Mouse (Mus musculus) neural tube, embryonic 12.5 days (tissue): ENCODE results near the gene Aktip. TPM values are rescaled to one million over a fixed set of nuclear protein-coding genes. Genes with fewer than 3 reads are reported as not detected.

ENCODE experiments used
- ATAC-seq: fragments of 200-750 bp; cut with Nextera tagmentation; 2 replicates; pipeline ENCODE4 v1.8.0; 2017; ENCODE audit warnings: low read depth, mild to moderate bottlenecking, moderate TSS enrichment, moderate library complexity; ENCODE audit not compliant: low FRiP score
- H3K27ac ChIP-seq: fragments of 300-500 bp; sonication (generic); 2 replicates; pipeline ENCODE4 v1.5.1; 2016
- H3K27me3 ChIP-seq: fragments of 300-500 bp; sonication (generic); replicated peaks from 2 replicates; pipeline ENCODE4 v1.6.1; 2016; ENCODE audit warnings: mild to moderate bottlenecking
- H3K36me3 ChIP-seq: fragments of 300-500 bp; sonication (generic); 2 replicates; pipeline ENCODE4 v1.6.1; 2016; ENCODE audit warnings: mild to moderate bottlenecking
- H3K4me1 ChIP-seq: fragments of 300-500 bp; sonication (generic); 2 replicates; pipeline ENCODE4 v1.6.1; 2016
- H3K4me2 ChIP-seq: fragments of 300-500 bp; sonication (generic); replicated peaks from 2 replicates; pipeline ENCODE4 v1.6.1; 2016; ENCODE audit warnings: mild to moderate bottlenecking
- H3K4me3 ChIP-seq: fragments of 300-500 bp; sonication (generic); 2 replicates; pipeline ENCODE4 v1.5.1; 2016
- H3K9ac ChIP-seq: fragments of 300-500 bp; sonication (generic); 2 replicates; pipeline ENCODE4 v1.6.1; 2016; ENCODE audit warnings: mild to moderate bottlenecking
- H3K9me3 ChIP-seq: fragments of 300-500 bp; sonication (generic); 2 replicates; pipeline ENCODE4 v1.6.1; 2016; ENCODE audit warnings: mild to moderate bottlenecking
- WGBS: fragments of 180-500 bp; shearing (Covaris S2); methylation state at CpG from one replicate; pipeline ENCODE4 v1.1.7; 2016; 5-methylcytosine and 5-hydroxymethylcytosine counted together
- polyA plus RNA-seq: library from polyadenylated mRNA; unstranded; fragments of >200 nt; fragmentation: Nextera tagmentation; extraction: Ambion mirVana; gene quantifications from 2 replicates; pipeline ENCODE4 v1.2.1, GENCODE M21; 2016

Aktip gene
- 81.4 and 86.6 TPM in 2 replicates for polyA plus RNA-seq

- H3K4me2 ChIP-seq, result no peak within 1 kb of the TSS
- H3K36me3 ChIP-seq, result no peaks in the 10 kb centered on the region
- 95% methylated on average over 7 of the region's 7 CpGs for WGBS
- no peak within 1 kb of the TSS for H3K9ac ChIP-seq
- H3K9me3 ChIP-seq, result no peaks in the 10 kb centered on the region
- H3K27me3 ChIP-seq, result no peaks in the 10 kb centered on the region
- H3K4me1 ChIP-seq, result no peaks in the 10 kb centered on the region
- no peak within 1 kb of the TSS for H3K27ac ChIP-seq
- no peak within 1 kb of the TSS for H3K4me3 ChIP-seq
- ATAC-seq, result no peak
These were observed at the start of gene Aktip for GRCm38 (mm10) chr8:91199876-91200275. Gene Aktip, minus strand, starts transcription at chr8:91199976.

GRCm38 (mm10) chr8:91245821-91246454, 46.2 kb upstream of the Aktip start:
- Histone ChIP-seq H3K9ac (no peak overlapping the region), H3K36me3 (peaks cover 2% of the 10 kb centered on the region; the same call in 1 of the 2 replicates), H3K27ac (no peak overlapping the region), H3K4me3 (no peak overlapping the region), H3K27me3 (no peaks in the 10 kb centered on the region), H3K4me2 (no peak overlapping the region), H3K4me1 (no peaks in the 10 kb centered on the region), H3K9me3 (no peaks in the 10 kb centered on the region)
- no peak for ATAC-seq
- 76% methylated on average over 4 of the region's 4 CpGs for WGBS

GRCm38 (mm10) chr8:91242721-91243120, 42.9 kb upstream of the Aktip start:
- 55% methylated on average over 1 of the region's 1 CpGs for WGBS
- ATAC-seq, result no peak
- Histone ChIP-seq H3K9me3 (no peaks in the 10 kb centered on the region), H3K36me3 (no peaks in the 10 kb centered on the region), H3K4me2 (no peak overlapping the region), H3K4me3 (no peak overlapping the region), H3K4me1 (no peaks in the 10 kb centered on the region), H3K27me3 (no peaks in the 10 kb centered on the region), H3K27ac (no peak overlapping the region), H3K9ac (no peak overlapping the region)

- Histone ChIP-seq H3K4me1 (no peaks in the 10 kb centered on the region), H3K4me3 (no peak overlapping the region), H3K4me2 (no peak overlapping the region), H3K9me3 (no peaks in the 10 kb centered on the region), H3K27ac (no peak overlapping the region), H3K9ac (no peak overlapping the region), H3K27me3 (no peaks in the 10 kb centered on the region), H3K36me3 (no peaks in the 10 kb centered on the region)
- ATAC-seq, result no peak
- 86% methylated on average over 8 of the region's 8 CpGs for WGBS
These were observed 42.2 kb upstream of the Aktip start for GRCm38 (mm10) chr8:91241873-91242519.

- H3K27me3 ChIP-seq, result no peaks in the 10 kb centered on the region
- no peaks in the 10 kb centered on the region for H3K36me3 ChIP-seq
- WGBS, result 63% methylated on average over 5 of the region's 5 CpGs
- H3K27ac ChIP-seq, result no peak overlapping the region
- ATAC-seq, result no peak
- H3K9ac ChIP-seq, result no peak overlapping the region
- H3K4me3 ChIP-seq, result no peak overlapping the region
- no peak overlapping the region for H3K4me2 ChIP-seq
- no peaks in the 10 kb centered on the region for H3K9me3 ChIP-seq
- H3K4me1 ChIP-seq, result no peaks in the 10 kb centered on the region
These were observed 41.6 kb upstream of the Aktip start for GRCm38 (mm10) chr8:91241371-91241770.

GRCm38 (mm10) chr8:91237191-91237590, 37.4 kb upstream of the Aktip start:
- no peaks in the 10 kb centered on the region; the same call in 1 of the 2 replicates for H3K4me1 ChIP-seq
- no peaks in the 10 kb centered on the region for H3K9me3 ChIP-seq
- H3K9ac ChIP-seq, result no peak overlapping the region
- H3K4me3 ChIP-seq, result no peak overlapping the region
- H3K4me2 ChIP-seq, result no peak overlapping the region
- H3K27me3 ChIP-seq, result no peaks in the 10 kb centered on the region
- H3K36me3 ChIP-seq, result no peaks in the 10 kb centered on the region
- H3K27ac ChIP-seq, result no peak overlapping the region
- WGBS, result 81% methylated on average over 2 of the region's 2 CpGs
- ATAC-seq, result no peak

- Histone ChIP-seq H3K4me2 (no peak overlapping the region), H3K27me3 (no peaks in the 10 kb centered on the region), H3K4me1 (no peaks in the 10 kb centered on the region; the same call in 1 of the 2 replicates), H3K9me3 (no peaks in the 10 kb centered on the region), H3K4me3 (no peak overlapping the region), H3K9ac (no peak overlapping the region), H3K36me3 (no peaks in the 10 kb centered on the region), H3K27ac (no peak overlapping the region)
- 53% methylated on average over 2 of the region's 2 CpGs for WGBS
- ATAC-seq, result no peak
These were observed 34.3 kb upstream of the Aktip start for GRCm38 (mm10) chr8:91234097-91234496.

- Histone ChIP-seq H3K27me3 (no peaks in the 10 kb centered on the region), H3K9ac (no peak overlapping the region), H3K27ac (no peak overlapping the region), H3K4me2 (no peak overlapping the region), H3K4me1 (no peaks in the 10 kb centered on the region), H3K4me3 (no peak overlapping the region), H3K9me3 (no peaks in the 10 kb centered on the region), H3K36me3 (0 out of 2 replicates have a peak, but pooled peaks cover 3% of the 10 kb centered on the region)
- ATAC-seq, result no peak
- 84% methylated on average over 7 of the region's 7 CpGs for WGBS
These were observed 27.7 kb upstream of the Aktip start for GRCm38 (mm10) chr8:91227421-91227841.

- Histone ChIP-seq H3K9me3 (no peaks in the 10 kb centered on the region), H3K9ac (no peak overlapping the region), H3K4me2 (no peak overlapping the region), H3K27ac (no peak overlapping the region), H3K36me3 (0 out of 2 replicates have a peak, but pooled peaks cover 3% of the 10 kb centered on the region), H3K4me3 (no peak overlapping the region), H3K27me3 (no peaks in the 10 kb centered on the region), H3K4me1 (no peaks in the 10 kb centered on the region)
- ATAC-seq, result no peak
- 94% methylated on average over 7 of the region's 7 CpGs for WGBS
These were observed 24.5 kb upstream of the Aktip start for GRCm38 (mm10) chr8:91224227-91224626.

- no peak for ATAC-seq
- H3K27me3 ChIP-seq, result no peaks in the 10 kb centered on the region
These were observed 22.1 kb upstream of the Aktip start for GRCm38 (mm10) chr8:91221841-91222240.

GRCm38 (mm10) chr8:91218271-91218670, 18.5 kb upstream of the Aktip start:
- no peaks in the 10 kb centered on the region for H3K27me3 ChIP-seq
- no peak overlapping the region for H3K9ac ChIP-seq
- ATAC-seq, result no peak
- 79% methylated on average over 4 of the region's 4 CpGs for WGBS
- no peak overlapping the region for H3K27ac ChIP-seq
- no peak overlapping the region for H3K4me3 ChIP-seq
- no peaks in the 10 kb centered on the region for H3K4me1 ChIP-seq
- no peaks in the 10 kb centered on the region for H3K36me3 ChIP-seq
- H3K4me2 ChIP-seq, result no peak overlapping the region
- H3K9me3 ChIP-seq, result no peaks in the 10 kb centered on the region

More at GRCm38 (mm10) chr8:91221841-91222240, 22.1 kb upstream of the Aktip start:
- H3K36me3 ChIP-seq, result 0 out of 2 replicates have a peak, but pooled peaks cover 3% of the 10 kb centered on the region
- no peak overlapping the region for H3K27ac ChIP-seq
- no peaks in the 10 kb centered on the region for H3K9me3 ChIP-seq
- no peak overlapping the region for H3K4me2 ChIP-seq
- no peak overlapping the region for H3K9ac ChIP-seq
- no peak overlapping the region for H3K4me3 ChIP-seq
- WGBS, result 96% methylated on average over 2 of the region's 2 CpGs
- no peaks in the 10 kb centered on the region for H3K4me1 ChIP-seq

- Histone ChIP-seq H3K27ac (no peak overlapping the region), H3K36me3 (no peaks in the 10 kb centered on the region), H3K4me2 (no peak overlapping the region), H3K4me3 (no peak overlapping the region), H3K9me3 (no peaks in the 10 kb centered on the region), H3K27me3 (no peaks in the 10 kb centered on the region), H3K4me1 (no peaks in the 10 kb centered on the region), H3K9ac (no peak overlapping the region)
- 90% methylated on average over 5 of the region's 5 CpGs for WGBS
- ATAC-seq, result no peak
These were observed 17.5 kb upstream of the Aktip start for GRCm38 (mm10) chr8:91217062-91217905.
